Mouse (Mus musculus) ES-E14 (cell line): Measurements from ENCODE around the gene Ldlrad3.

Source experiments
- HCFC1 ChIP-seq: IDR thresholded peaks from 2 replicates; pipeline ENCODE4 v1.6.1; 2012; ENCODE audit warnings: low read length, inconsistent platforms, borderline replicate concordance; ENCODE audit not compliant: insufficient read depth
- MAFK ChIP-seq: IDR thresholded peaks from 2 replicates; pipeline ENCODE4 v1.6.1; 2014; ENCODE audit warnings: mild to moderate bottlenecking, low read depth, low read length, inconsistent platforms; ENCODE audit not compliant: insufficient read depth
- ZC3H11A ChIP-seq: IDR thresholded peaks from 2 replicates; pipeline ENCODE4 v1.6.1; 2012; ENCODE audit warnings: low read depth, mild to moderate bottlenecking, inconsistent platforms, low read length, borderline replicate concordance
- ZNF384 ChIP-seq: IDR thresholded peaks from 2 replicates; pipeline ENCODE4 v1.6.1; 2012; ENCODE audit warnings: low read depth, low read length, inconsistent platforms

GRCm38 (mm10) chr2:102202211-102202770, 16.1 kb upstream of the Ldlrad3 start:
- TF ChIP-seq HCFC1: no peak
- TF ChIP-seq ZC3H11A: no peak
- TF ChIP-seq ZNF384: no peak
- TF ChIP-seq MAFK: no peak
